Mouse (Mus musculus): ENCODE results near the gene Vipr2.

Vipr2 gene

GRCm38 (mm10) chr12:116077074-116077854 lies at the start of gene Vipr2:
Vipr2 (plus strand) TSS chr12:116077726.
- DNase-seq (ENCODE audit: low spot score): no peak

GRCm38 (mm10) chr12:116028095-116028494 lies 49.4 kb upstream of the Vipr2 start:
- DNase-seq (ENCODE audit: low spot score): no peak

- DNase-seq (ENCODE audit: low spot score): no peak
These were observed 42.2 kb upstream of the Vipr2 start for GRCm38 (mm10) chr12:116035346-116035745.

- no peak for DNase-seq (ENCODE audit: low spot score)
These were observed 32.7 kb upstream of the Vipr2 start for GRCm38 (mm10) chr12:116044785-116045184.

- DNase-seq (ENCODE audit: low spot score): peak; percentile 99
These were observed 29.8 kb upstream of the Vipr2 start, which contains the start of gene Zfp386 for GRCm38 (mm10) chr12:116047440-116048377. Zfp386 (plus strand) TSS chr12:116047724.

DNA sequence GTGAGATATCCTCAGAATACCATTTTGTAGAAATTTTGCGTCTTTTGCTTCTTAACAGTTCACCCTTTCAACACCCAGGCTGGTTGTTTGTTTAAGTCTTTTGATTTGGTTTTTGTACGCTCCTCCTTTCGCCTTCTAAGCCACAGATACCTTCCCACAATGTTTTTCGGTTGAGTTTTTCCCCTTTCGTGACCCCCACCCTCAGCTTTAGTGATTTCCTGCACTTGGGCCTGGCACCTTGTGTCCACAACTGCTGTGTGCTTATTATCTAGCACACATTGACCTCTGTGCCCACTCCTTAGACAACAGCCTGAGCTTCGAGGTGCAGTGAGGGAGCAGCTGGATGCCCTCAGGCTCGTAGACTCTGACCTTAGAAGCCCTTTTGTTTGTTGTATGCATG lies 28.8 kb upstream of the Vipr2 start:
- no peak for DNase-seq (ENCODE audit: low spot score)

DNA sequence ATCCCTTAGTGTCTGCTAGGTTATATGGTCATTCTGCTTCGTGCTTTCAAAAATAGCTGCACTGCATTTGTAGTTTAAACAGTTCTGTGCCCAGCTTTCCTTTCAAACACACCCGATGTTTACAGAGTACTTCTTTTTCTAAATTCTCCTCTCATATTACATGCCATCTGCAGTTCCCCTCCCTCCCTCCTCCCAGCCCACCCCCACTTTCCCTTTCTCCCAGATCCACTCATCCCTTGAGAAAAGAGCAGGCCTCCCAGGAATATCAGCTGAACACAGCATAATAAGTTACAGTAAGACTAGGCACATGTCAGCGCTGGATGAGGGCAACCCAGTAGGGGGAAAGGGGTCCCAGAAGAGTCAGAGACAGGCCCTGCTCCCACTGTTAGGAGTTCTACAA lies 28.3 kb upstream of the Vipr2 start:
- DNase-seq (ENCODE audit: low spot score): no peak

GRCm38 (mm10) chr12:116049701-116050100 lies 27.8 kb upstream of the Vipr2 start:
- DNase-seq (ENCODE audit: low spot score): no peak

- no peak for DNase-seq (ENCODE audit: low spot score)
These were observed 23.2 kb upstream of the Vipr2 start for GRCm38 (mm10) chr12:116054342-116054741.

DNA sequence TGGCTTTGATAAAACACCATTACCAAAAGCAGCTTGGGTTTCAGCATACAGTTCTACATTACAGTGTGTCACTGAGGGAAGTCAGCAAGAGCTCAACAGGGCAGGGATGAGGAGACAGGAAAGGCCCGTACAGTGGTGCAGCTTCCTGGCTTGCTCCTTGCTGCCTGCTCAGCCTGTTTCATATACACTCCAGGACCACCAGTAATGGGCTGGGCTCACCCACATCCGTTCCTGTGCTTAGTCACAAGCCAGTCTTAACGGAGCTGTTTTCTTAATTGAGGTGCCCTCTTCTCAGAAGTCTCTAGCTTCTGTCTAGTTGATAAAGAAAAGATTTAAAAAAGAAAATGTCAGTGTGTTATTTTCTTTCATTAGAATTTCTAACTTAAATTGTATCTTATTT lies 21.4 kb upstream of the Vipr2 start:
- no peak for DNase-seq (ENCODE audit: low spot score)

DNA sequence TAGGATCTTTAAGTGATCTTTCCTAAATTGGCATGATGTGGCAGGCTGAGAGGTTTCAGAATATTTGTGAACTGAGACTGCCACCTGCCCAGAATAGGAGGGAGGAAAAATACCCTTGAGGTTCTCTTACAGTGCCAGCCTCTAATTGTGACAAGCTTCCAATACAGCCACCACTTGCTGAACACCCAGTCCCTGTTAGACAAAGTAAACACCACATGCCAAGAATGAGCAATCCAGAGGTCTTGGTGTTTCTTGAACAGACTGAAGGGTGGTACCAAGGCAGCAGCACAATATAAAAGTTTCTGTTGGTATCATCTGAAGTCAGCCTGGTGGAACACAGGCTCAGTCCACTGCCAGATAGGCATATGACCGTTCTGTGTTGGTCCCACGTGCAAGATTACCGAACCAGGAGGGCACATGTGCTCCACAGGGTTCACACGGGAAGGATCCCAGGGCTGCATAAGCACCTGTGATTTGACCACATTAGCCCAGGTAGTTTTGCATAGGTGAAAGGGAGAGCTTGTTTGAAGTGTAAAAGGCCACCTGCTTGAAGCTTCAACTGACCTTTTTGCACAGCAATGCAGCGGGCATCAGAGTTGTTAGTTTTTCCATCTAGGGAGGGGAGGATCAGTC lies 15.8 kb upstream of the Vipr2 start:
- DNase-seq (ENCODE audit: low spot score): no peak

DNA sequence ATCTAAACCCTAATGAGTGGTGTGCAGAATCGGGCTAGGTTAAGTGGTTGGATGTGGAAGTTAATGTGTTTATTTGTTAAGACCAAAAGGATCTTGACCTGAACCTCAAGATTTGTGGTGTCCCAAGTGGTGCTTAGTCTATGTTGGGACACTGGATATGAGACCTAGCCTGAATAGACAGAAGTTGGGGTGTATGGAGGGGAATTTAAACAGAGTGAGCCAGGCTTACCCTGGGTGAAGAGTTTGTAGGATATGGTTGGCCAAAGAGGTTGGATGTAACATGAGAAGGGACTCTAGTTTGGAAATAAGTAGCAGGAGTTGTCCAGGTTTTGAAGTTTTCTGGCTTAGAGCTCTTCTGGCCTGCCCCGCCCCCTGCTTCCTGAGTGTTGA lies 15.3 kb upstream of the Vipr2 start:
- DNase-seq (ENCODE audit: low spot score): no peak

- DNase-seq (ENCODE audit: low spot score): no peak
These were observed 14.5 kb upstream of the Vipr2 start for GRCm38 (mm10) chr12:116063020-116063419.

GRCm38 (mm10) chr12:116071023-116071422 lies 6.5 kb upstream of the Vipr2 start:
- DNase-seq (ENCODE audit: low spot score): no peak

- no peak for DNase-seq (ENCODE audit: low spot score)
These were observed 385 bp downstream of the Vipr2 start for GRCm38 (mm10) chr12:116077855-116078366.

- DNase-seq (ENCODE audit: low spot score): no peak
These were observed 5.6 kb downstream of the Vipr2 start for GRCm38 (mm10) chr12:116083125-116083524.

DNA sequence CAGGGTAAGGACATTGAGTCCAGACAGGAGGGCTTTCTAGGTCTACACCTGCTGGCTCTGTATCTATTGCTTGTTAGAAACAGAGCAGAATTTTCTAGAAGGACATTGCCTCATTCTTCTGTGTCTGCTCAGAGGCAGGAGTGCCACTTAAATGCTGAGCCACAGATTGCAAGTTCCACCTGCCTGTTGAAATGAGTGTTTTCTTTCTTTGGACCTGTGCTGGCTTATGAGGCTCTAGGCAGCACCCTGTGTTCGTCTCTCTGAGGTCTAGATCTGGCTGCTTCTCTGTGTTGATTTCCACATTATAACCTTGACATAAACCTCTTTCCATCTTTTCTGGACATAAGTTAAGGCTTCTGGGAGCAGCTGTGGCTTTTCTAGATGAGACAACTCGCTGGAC lies 6.8 kb downstream of the Vipr2 start:
- DNase-seq (ENCODE audit: low spot score): no peak

DNA sequence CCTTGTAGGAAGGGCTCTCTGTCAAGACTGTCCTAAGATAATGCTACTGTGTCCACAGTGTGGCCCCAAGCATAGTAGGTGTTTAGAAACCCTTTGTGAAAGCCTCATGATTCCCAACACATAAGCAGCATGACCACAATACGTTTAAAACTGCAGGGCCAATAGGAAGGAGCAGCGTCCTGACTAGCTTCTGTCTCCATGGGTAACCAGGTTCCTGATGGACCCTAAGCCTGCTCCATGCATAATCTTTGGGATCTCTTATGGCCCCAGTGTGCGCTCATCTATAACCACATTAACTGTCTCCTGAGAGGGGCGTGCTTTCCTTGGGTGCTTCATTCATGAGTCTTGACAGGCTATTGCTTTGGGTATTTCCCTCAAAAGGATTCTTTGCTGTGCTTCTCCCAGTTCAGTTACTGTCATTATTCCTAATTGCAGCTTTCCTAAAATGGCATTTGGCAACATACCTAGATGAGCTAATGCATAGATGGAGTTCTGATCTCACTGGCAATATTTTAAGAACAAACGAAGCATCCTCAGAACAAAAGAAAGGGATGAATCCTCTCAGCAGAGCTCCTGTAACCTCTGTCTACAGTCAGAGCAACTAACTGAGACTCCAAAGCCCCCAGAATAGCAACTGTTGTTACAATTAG lies 9.6 kb downstream of the Vipr2 start:
- DNase-seq (ENCODE audit: low spot score): no peak

- no peak for DNase-seq (ENCODE audit: low spot score)
These were observed 12.3 kb downstream of the Vipr2 start for GRCm38 (mm10) chr12:116089836-116090235.

DNA sequence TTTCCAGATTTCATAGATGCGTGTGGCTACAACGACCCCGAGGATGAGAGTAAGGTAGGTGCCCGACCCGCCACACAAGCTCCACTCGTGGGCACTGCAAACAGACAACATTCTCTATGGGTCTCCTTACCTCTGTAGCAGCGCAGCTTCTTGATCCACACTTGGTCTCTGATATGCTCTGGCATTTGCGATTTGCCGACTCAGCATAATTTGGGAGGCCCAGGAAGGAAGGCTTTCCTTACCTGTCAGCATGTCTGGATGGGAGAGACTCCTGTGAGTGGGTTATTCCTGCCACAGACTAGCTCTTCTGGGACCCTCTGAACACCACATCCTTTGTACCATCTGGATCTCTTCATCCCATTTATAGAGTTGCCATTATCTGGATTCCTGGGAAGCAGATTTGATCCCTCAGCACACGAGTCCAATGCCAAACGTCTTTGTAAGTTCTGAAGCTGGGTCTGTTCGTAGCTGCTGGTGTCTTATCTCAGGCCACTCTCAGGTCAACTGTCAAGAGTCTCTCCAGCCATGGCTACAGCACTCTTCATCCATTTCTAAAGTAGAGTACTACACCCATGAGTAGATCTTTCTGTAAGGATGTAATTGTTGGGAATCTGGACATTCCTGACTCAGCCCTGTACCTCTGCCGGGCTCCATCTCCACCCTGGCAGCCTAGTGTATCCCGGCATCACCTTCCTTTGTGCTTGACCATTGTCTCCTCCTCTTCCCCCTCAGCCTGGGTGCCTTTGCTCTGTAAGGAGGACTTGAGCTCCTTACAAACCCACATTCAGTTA lies 17.4 kb downstream of the Vipr2 start:
- no peak for DNase-seq (ENCODE audit: low spot score)

DNA sequence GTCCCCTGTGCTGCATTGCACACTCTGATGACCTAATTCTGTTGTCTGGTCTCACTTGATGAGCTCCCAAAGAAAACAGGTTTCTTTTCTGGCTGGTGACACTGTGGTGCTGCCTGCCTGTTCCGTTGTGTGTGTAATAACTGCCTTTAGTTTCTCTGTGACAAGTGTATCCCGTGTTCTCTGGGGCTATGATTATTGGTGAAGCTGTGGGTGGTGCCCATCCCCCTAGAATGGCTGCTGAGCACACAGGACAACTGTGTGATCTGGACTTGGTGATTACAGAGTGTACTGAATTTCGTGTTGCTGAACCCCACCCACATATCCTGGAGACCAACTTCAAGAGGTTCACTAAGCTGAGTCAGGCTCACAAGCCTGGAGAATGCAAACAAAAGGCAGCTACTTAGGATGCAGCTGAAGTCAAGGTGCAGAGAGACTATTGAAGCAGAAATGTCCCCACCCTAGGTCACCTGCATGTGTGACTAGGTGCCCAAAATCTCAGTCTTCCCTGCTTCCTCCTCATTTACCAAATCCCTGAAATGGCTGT lies 18.9 kb downstream of the Vipr2 start:
- DNase-seq (ENCODE audit: low spot score): no peak

Measured in urinary bladder, postnatal 10 days (tissue).